Mouse (Mus musculus): ENCODE measurements around the gene Fau. TPM values are rescaled to one million over a fixed set of nuclear protein-coding genes. Genes with fewer than 3 reads are reported as not detected.
A peak's percentile ranks its signal among the peaks of the same experiment; 100 is the strongest.

Fau gene
- polyA plus RNA-seq, 1 experiment: 521 TPM

- H3K27me3 ChIP-seq (ENCODE audit: control insufficient read depth): no peaks in the 10 kb centered on the region
- no peak overlapping the region for H3K4me3 ChIP-seq (replicated peaks)
- TF ChIP-seq TAL1 (IDR thresholded peaks at IDR 0.05; ENCODE audit: low read length): no peak
- no peaks in the 10 kb centered on the region for H3K9me3 ChIP-seq (ENCODE audit: control insufficient read depth, low read length)
- peaks cover 89% of the 10 kb centered on the region for H3K36me3 ChIP-seq (ENCODE audit: control insufficient read depth)
- H3K4me1 ChIP-seq (ENCODE audit: control insufficient read depth): peaks cover 52% of the 10 kb centered on the region
Observed at GRCm38 (mm10) chr19:6054296-6054695, 3.3 kb upstream of the Fau start.

DNA sequence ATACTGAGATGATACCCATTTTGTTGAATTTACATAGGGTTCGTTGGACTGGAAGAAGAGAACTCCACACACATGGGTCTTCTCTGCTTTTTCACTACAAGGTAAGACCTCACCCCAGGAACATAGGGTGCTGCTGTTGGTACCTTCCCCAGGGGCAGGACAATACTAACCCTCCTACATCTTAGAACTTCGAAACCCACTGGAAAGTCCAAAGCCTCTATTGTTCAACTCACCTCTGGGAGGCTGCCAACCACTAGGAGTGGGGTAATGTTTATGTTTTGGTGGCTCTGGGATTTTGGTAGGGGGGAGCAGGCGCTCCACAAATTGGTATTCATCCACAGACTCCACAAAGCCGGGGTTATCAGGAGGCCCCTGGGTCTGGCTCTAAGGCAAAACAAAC is 948 bp upstream of the Fau start:
- Histone ChIP-seq H3K4me3 (replicated peaks) (peak overlapping the region; percentile 100), H3K9me3 (ENCODE audit: control insufficient read depth, low read length) (no peaks in the 10 kb centered on the region), H3K4me1 (ENCODE audit: control insufficient read depth) (peaks cover 48% of the 10 kb centered on the region), H3K27me3 (ENCODE audit: control insufficient read depth) (no peaks in the 10 kb centered on the region), H3K36me3 (ENCODE audit: control insufficient read depth) (peaks cover 66% of the 10 kb centered on the region)
- TF ChIP-seq TAL1 (IDR thresholded peaks at IDR 0.05; ENCODE audit: low read length) (no peak), GATA1 (IDR thresholded peaks at IDR 0.05; ENCODE audit: low read length) (no peak)

DNA sequence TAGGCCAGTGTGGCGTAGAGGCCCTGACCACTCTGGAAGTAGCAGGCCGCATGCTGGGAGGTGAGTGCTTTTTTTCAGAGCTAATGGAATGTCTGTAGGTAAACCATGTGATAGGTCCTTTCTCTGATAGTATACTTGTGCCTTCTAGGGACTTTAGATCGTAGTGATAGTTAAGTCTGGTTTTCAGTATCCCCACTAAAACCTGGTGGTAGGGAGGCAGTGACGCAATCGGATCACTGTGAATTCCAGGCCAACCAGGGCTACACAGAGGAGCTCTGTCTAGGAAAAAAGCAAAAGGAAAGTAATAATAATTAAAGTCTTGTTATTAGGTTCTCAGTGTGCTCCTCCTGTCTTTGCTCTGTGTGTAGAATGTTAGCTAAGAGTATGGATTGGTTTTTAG is 869 bp downstream of the Fau start:
- Histone ChIP-seq H3K36me3 (ENCODE audit: control insufficient read depth) (peaks cover 60% of the 10 kb centered on the region), H3K9me3 (ENCODE audit: control insufficient read depth, low read length) (no peaks in the 10 kb centered on the region), H3K4me1 (ENCODE audit: control insufficient read depth) (peaks cover 61% of the 10 kb centered on the region), H3K4me3 (replicated peaks) (peak overlapping the region; percentile 100), H3K27me3 (ENCODE audit: control insufficient read depth) (no peaks in the 10 kb centered on the region)
- TF ChIP-seq GATA1 (IDR thresholded peaks at IDR 0.05; ENCODE audit: low read length) (no peak), TAL1 (IDR thresholded peaks at IDR 0.05; ENCODE audit: low read length) (no peak)

- no peaks in the 10 kb centered on the region for H3K27me3 ChIP-seq (ENCODE audit: control insufficient read depth)
- H3K4me1 ChIP-seq (ENCODE audit: control insufficient read depth): peaks cover 64% of the 10 kb centered on the region
- H3K9me3 ChIP-seq (ENCODE audit: control insufficient read depth, low read length): no peaks in the 10 kb centered on the region
- H3K4me3 ChIP-seq (replicated peaks): peak overlapping the region; percentile 100
- peaks cover 60% of the 10 kb centered on the region for H3K36me3 ChIP-seq (ENCODE audit: control insufficient read depth)
- TF ChIP-seq TAL1 (IDR thresholded peaks at IDR 0.05; ENCODE audit: low read length) (no peak), GATA1 (IDR thresholded peaks at IDR 0.05; ENCODE audit: low read length) (no peak)
Observed at GRCm38 (mm10) chr19:6058966-6059365, 1.3 kb downstream of the Fau start.

DNA sequence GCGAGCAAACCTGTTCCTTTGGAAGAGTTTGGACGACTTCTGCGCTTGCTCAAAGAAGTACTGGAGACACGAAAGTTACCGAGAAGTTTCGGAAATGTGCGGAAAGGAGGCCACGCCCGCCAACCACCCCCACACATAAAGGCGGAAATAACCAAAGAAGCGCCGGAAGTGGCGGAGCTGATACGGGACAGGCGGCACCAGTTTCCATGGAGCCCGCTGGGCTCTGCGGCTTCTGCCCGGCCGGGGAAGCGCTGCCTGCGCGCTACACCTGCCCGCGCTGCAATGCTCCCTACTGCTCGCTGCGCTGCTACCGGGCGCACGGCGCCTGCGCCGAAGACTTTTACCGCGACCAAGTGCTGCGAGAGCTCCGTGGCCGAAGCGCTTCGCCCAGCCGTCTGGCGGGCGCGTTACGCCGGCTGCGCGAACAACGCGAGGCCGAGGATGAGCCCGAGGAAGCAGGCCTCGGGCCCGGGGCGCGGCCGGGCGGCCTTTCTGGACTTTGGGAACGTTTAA is 3.4 kb downstream of the Fau start, which contains the start of gene Znhit2:
Znhit2 (plus strand) TSS at position 172 of the 513 bp plus-strand sequence.
- peaks cover 42% of the 10 kb centered on the region for H3K36me3 ChIP-seq (ENCODE audit: control insufficient read depth)
- TF ChIP-seq GATA1 (IDR thresholded peaks at IDR 0.05; ENCODE audit: low read length) (peak; percentile 81), TAL1 (IDR thresholded peaks at IDR 0.05; ENCODE audit: low read length) (no peak)
- peaks cover 56% of the 10 kb centered on the region for H3K4me1 ChIP-seq (ENCODE audit: control insufficient read depth)

DNA sequence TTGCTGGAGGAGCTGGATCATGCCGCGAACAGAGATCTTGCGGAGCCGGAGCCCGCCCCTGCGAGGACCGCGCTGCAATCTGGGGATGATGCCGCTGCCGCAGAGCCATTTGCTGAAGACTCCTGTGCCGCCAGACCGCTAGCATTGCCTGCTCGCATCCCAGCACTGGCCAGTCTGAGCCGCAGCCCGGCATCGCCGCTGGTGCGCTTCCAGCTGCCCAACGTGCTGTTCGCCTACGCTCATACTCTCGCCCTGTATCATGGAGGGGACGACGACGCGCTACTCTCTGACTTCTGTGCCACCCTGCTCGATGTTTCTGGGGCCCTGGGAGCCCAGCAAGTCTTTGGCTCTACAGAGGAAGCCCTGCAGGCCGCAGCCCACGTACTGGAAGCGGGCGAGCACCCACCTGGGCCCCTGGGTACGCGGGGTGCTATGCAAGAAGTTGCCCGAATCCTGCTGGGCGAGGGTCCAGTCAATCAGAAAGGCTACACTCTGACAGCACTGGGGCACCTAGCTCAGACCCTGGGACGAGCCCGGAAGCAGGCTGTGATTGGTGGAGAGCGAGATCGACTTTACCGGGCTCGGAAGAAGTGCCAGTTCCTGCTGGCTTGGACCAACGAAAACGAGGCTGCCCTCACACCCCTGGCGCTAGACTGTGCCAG is 4.1 kb downstream of the Fau start:
- H3K4me1 ChIP-seq (ENCODE audit: control insufficient read depth): peaks cover 56% of the 10 kb centered on the region

More for the DNA sequence above, 3.4 kb downstream of the Fau start, which contains the start of gene Znhit2:
- Histone ChIP-seq H3K27me3 (ENCODE audit: control insufficient read depth) (no peaks in the 10 kb centered on the region), H3K9me3 (ENCODE audit: control insufficient read depth, low read length) (no peaks in the 10 kb centered on the region), H3K4me3 (replicated peaks) (peak within 1 kb of the TSS; percentile 70)

DNA sequence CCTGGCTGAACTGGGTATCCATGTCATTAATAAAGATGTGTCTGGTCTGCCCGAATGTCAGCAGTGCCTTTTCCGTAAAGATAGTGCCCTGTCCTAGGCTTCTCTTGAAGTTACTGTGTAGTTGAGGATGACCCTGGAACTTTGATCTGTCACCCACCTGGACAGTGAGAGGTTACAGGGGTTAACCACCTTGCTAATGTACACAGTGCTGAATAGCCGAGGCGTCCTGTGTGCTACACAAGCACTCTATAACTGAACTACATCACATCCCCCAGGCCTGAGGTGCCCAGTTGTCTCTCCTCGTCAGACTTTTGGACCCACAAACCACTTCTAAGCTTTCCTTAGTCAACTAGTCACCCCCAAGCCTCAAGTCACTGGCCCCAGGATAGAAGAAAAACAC is 4.8 kb downstream of the Fau start:
- Histone ChIP-seq H3K9me3 (ENCODE audit: control insufficient read depth, low read length) (no peaks in the 10 kb centered on the region), H3K4me1 (ENCODE audit: control insufficient read depth) (peaks cover 58% of the 10 kb centered on the region), H3K4me3 (replicated peaks) (peak overlapping the region; percentile 70), H3K27me3 (ENCODE audit: control insufficient read depth) (no peaks in the 10 kb centered on the region), H3K36me3 (ENCODE audit: control insufficient read depth) (peaks cover 35% of the 10 kb centered on the region)
- no peak for TF ChIP-seq TAL1 (IDR thresholded peaks at IDR 0.05; ENCODE audit: low read length)
- no peak for TF ChIP-seq GATA1 (IDR thresholded peaks at IDR 0.05; ENCODE audit: low read length)

More for the DNA sequence above, 4.1 kb downstream of the Fau start:
- no peaks in the 10 kb centered on the region for H3K9me3 ChIP-seq (ENCODE audit: control insufficient read depth, low read length)
- peak overlapping the region; percentile 70 for H3K4me3 ChIP-seq (replicated peaks)
- TF ChIP-seq GATA1 (IDR thresholded peaks at IDR 0.05; ENCODE audit: low read length) (no peak), TAL1 (IDR thresholded peaks at IDR 0.05; ENCODE audit: low read length) (no peak)
- no peaks in the 10 kb centered on the region for H3K27me3 ChIP-seq (ENCODE audit: control insufficient read depth)
- H3K36me3 ChIP-seq (ENCODE audit: control insufficient read depth): peaks cover 35% of the 10 kb centered on the region

DNA sequence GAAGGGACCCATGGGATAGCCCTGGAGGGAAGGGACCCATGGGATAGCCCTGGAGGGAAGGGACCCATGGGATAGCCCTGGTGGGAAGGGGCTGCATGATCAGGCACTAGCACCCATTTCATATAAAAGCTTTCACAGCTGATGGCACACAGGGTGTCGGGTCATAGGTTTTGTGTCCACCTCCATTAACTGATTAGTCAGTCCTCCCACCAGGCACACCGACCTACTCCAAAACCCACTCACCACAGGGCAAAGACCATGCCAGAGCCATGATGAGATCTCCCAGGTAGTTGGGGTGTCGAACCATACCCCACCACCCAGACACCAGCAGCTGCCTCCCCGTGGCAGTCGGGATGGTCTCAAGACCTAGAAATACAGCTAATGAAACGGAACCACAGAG is 5.4 kb downstream of the Fau start:
- no peak for TF ChIP-seq GATA1 (IDR thresholded peaks at IDR 0.05; ENCODE audit: low read length)
- TF ChIP-seq TAL1 (IDR thresholded peaks at IDR 0.05; ENCODE audit: low read length): no peak
- Histone ChIP-seq H3K36me3 (ENCODE audit: control insufficient read depth) (peaks cover 34% of the 10 kb centered on the region), H3K9me3 (ENCODE audit: control insufficient read depth, low read length) (no peaks in the 10 kb centered on the region), H3K27me3 (ENCODE audit: control insufficient read depth) (no peaks in the 10 kb centered on the region), H3K4me1 (ENCODE audit: control insufficient read depth) (peaks cover 65% of the 10 kb centered on the region), H3K4me3 (replicated peaks) (peak overlapping the region; percentile 70)

GRCm38 (mm10) chr19:6066571-6066970 is 8.9 kb downstream of the Fau start:
- Histone ChIP-seq H3K9me3 (ENCODE audit: control insufficient read depth, low read length) (no peaks in the 10 kb centered on the region), H3K36me3 (ENCODE audit: control insufficient read depth) (peaks cover 55% of the 10 kb centered on the region), H3K4me3 (replicated peaks) (peak overlapping the region; percentile 71), H3K4me1 (ENCODE audit: control insufficient read depth) (peaks cover 59% of the 10 kb centered on the region), H3K27me3 (ENCODE audit: control insufficient read depth) (no peaks in the 10 kb centered on the region)
- TF ChIP-seq TAL1 (IDR thresholded peaks at IDR 0.05; ENCODE audit: low read length): no peak
